Mouse (Mus musculus) liver, embryonic 12.5 days (tissue): Measurements from ENCODE around the gene Aqp5. TPM values are rescaled to one million over a fixed set of nuclear protein-coding genes. Genes with fewer than 3 reads are reported as not detected.

ENCODE experiments used
- ATAC-seq: fragments of 200-750 bp; cut with Nextera tagmentation; 2 replicates; pipeline ENCODE4 v1.8.0; 2017; ENCODE audit warnings: moderate number of reproducible peaks, mild to moderate bottlenecking, moderate library complexity
- H3K27ac ChIP-seq: fragments of 300-500 bp; sonication (generic); 2 replicates; pipeline ENCODE4 v1.5.1; 2016; ENCODE audit warnings: mild to moderate bottlenecking
- H3K27me3 ChIP-seq: fragments of 300-500 bp; sonication (generic); replicated peaks from 2 replicates; pipeline ENCODE4 v1.6.1; 2016; ENCODE audit warnings: mild to moderate bottlenecking, moderate library complexity
- H3K36me3 ChIP-seq: fragments of 300-500 bp; sonication (generic); 2 replicates; pipeline ENCODE4 v1.6.1; 2016; ENCODE audit warnings: mild to moderate bottlenecking, moderate library complexity
- H3K4me1 ChIP-seq: fragments of 300-500 bp; sonication (generic); 2 replicates; pipeline ENCODE4 v1.6.1; 2016
- H3K4me2 ChIP-seq: fragments of 300-500 bp; sonication (generic); 2 replicates; pipeline ENCODE4 v1.6.1; 2016; ENCODE audit warnings: mild to moderate bottlenecking, moderate library complexity
- H3K4me3 ChIP-seq: fragments of 300-500 bp; sonication (generic); 2 replicates; pipeline ENCODE4 v1.5.1; 2016; ENCODE audit warnings: mild to moderate bottlenecking, moderate library complexity
- H3K9ac ChIP-seq: fragments of 300-500 bp; sonication (generic); 2 replicates; pipeline ENCODE4 v1.6.1; 2016; ENCODE audit warnings: mild to moderate bottlenecking, moderate library complexity
- H3K9me3 ChIP-seq: fragments of 300-500 bp; sonication (generic); replicated peaks from 2 replicates; pipeline ENCODE4 v1.6.1; 2016; ENCODE audit warnings: mild to moderate bottlenecking, moderate library complexity
- WGBS: fragments of 180-500 bp; shearing (Covaris S2); methylation state at CpG from one replicate; pipeline ENCODE4 v1.1.7; 2016; ENCODE audit not compliant: insufficient replicate concordance; 5-methylcytosine and 5-hydroxymethylcytosine counted together
- polyA plus RNA-seq: library from polyadenylated mRNA; unstranded; fragments of >200 nt; fragmentation: Nextera tagmentation; extraction: Ambion mirVana; gene quantifications from 2 replicates; pipeline ENCODE4 v1.2.1, GENCODE M21; 2016

Gene Aqp5
- polyA plus RNA-seq = 0.41 and 1.2 TPM in 2 replicates

- H3K9me3 ChIP-seq = no peaks in the 10 kb centered on the region
- H3K36me3 ChIP-seq = no peaks in the 10 kb centered on the region
- WGBS = 3% methylated on average over 68 of the region's 83 CpGs
- peak within 1 kb of the TSS; percentile 51 for H3K4me2 ChIP-seq
- H3K27ac ChIP-seq = no peak within 1 kb of the TSS
- peaks cover 100% of the 10 kb centered on the region for H3K27me3 ChIP-seq
- no peak for ATAC-seq
- no peaks in the 10 kb centered on the region; the same call in 1 of the 2 replicates for H3K4me1 ChIP-seq
- no peak within 1 kb of the TSS for H3K9ac ChIP-seq
- peak within 1 kb of the TSS; percentile 32 for H3K4me3 ChIP-seq
Observed at GRCm38 (mm10) chr15:99590429-99591084, at the start of gene Aqp5. Aqp5 (plus strand) TSS chr15:99590782.

GRCm38 (mm10) chr15:99544047-99544446 is 46.5 kb upstream of the Aqp5 start:
- Histone ChIP-seq H3K4me1 (no peaks in the 10 kb centered on the region), H3K9ac (no peak overlapping the region), H3K9me3 (no peaks in the 10 kb centered on the region), H3K27me3 (peaks cover 26% of the 10 kb centered on the region), H3K36me3 (no peaks in the 10 kb centered on the region), H3K27ac (no peak overlapping the region), H3K4me3 (no peak overlapping the region), H3K4me2 (no peak overlapping the region)
- WGBS = 39% methylated on average over 7 of the region's 7 CpGs
- ATAC-seq = no peak

- 75% methylated on average over 11 of the region's 11 CpGs for WGBS
- H3K4me3 ChIP-seq = no peak overlapping the region
- H3K9ac ChIP-seq = no peak overlapping the region
- no peak for ATAC-seq
- H3K27ac ChIP-seq = no peak overlapping the region
- no peak overlapping the region for H3K4me2 ChIP-seq
- H3K36me3 ChIP-seq = no peaks in the 10 kb centered on the region
- no peaks in the 10 kb centered on the region for H3K9me3 ChIP-seq
- no peaks in the 10 kb centered on the region for H3K4me1 ChIP-seq
- peaks cover 31% of the 10 kb centered on the region for H3K27me3 ChIP-seq
Observed at GRCm38 (mm10) chr15:99546596-99546995, 44.0 kb upstream of the Aqp5 start.

GRCm38 (mm10) chr15:99547732-99548131 is 42.9 kb upstream of the Aqp5 start:
- peaks cover 31% of the 10 kb centered on the region for H3K27me3 ChIP-seq
- no peaks in the 10 kb centered on the region for H3K9me3 ChIP-seq
- no peak overlapping the region for H3K4me3 ChIP-seq
- no peaks in the 10 kb centered on the region for H3K4me1 ChIP-seq
- H3K4me2 ChIP-seq = no peak overlapping the region
- ATAC-seq = no peak
- H3K36me3 ChIP-seq = no peaks in the 10 kb centered on the region
- H3K9ac ChIP-seq = no peak overlapping the region
- H3K27ac ChIP-seq = no peak overlapping the region
- 61% methylated on average over 6 of the region's 6 CpGs for WGBS

- Histone ChIP-seq H3K36me3 (no peaks in the 10 kb centered on the region), H3K27me3 (peaks cover 12% of the 10 kb centered on the region), H3K27ac (no peak overlapping the region), H3K4me3 (no peak overlapping the region), H3K4me1 (no peaks in the 10 kb centered on the region), H3K9me3 (no peaks in the 10 kb centered on the region), H3K4me2 (no peak overlapping the region), H3K9ac (no peak overlapping the region)
- 51% methylated on average over 2 of the region's 2 CpGs for WGBS
- no peak for ATAC-seq
Observed at GRCm38 (mm10) chr15:99549901-99550300, 40.7 kb upstream of the Aqp5 start.

GRCm38 (mm10) chr15:99553767-99554166 is 36.8 kb upstream of the Aqp5 start:
- 70% methylated on average over 6 of the region's 6 CpGs for WGBS
- Histone ChIP-seq H3K27me3 (peaks cover 13% of the 10 kb centered on the region), H3K4me2 (no peak overlapping the region), H3K9ac (no peak overlapping the region), H3K9me3 (no peaks in the 10 kb centered on the region), H3K36me3 (no peaks in the 10 kb centered on the region), H3K27ac (no peak overlapping the region), H3K4me1 (no peaks in the 10 kb centered on the region), H3K4me3 (no peak overlapping the region)
- no peak for ATAC-seq

GRCm38 (mm10) chr15:99558947-99559346 is 31.6 kb upstream of the Aqp5 start:
- H3K4me2 ChIP-seq = no peak overlapping the region
- no peak for ATAC-seq
- H3K4me3 ChIP-seq = no peak overlapping the region
- H3K27me3 ChIP-seq = peaks cover 21% of the 10 kb centered on the region
- H3K9ac ChIP-seq = no peak overlapping the region
- H3K9me3 ChIP-seq = no peaks in the 10 kb centered on the region
- no peaks in the 10 kb centered on the region for H3K36me3 ChIP-seq
- WGBS = 63% methylated on average over 1 of the region's 1 CpGs
- no peak overlapping the region for H3K27ac ChIP-seq
- H3K4me1 ChIP-seq = no peaks in the 10 kb centered on the region

GRCm38 (mm10) chr15:99560246-99560645 is 30.3 kb upstream of the Aqp5 start:
- peaks cover 23% of the 10 kb centered on the region for H3K27me3 ChIP-seq
- 56% methylated on average over 10 of the region's 10 CpGs for WGBS

GRCm38 (mm10) chr15:99567371-99567770 is 23.2 kb upstream of the Aqp5 start:
- no peaks in the 10 kb centered on the region for H3K36me3 ChIP-seq
- no peaks in the 10 kb centered on the region for H3K9me3 ChIP-seq
- no peak overlapping the region for H3K27ac ChIP-seq
- no peak overlapping the region for H3K4me2 ChIP-seq
- no peak overlapping the region for H3K9ac ChIP-seq
- WGBS = 65% methylated on average over 4 of the region's 4 CpGs
- no peak overlapping the region for H3K4me3 ChIP-seq
- H3K27me3 ChIP-seq = peaks cover 14% of the 10 kb centered on the region
- H3K4me1 ChIP-seq = no peaks in the 10 kb centered on the region
- no peak for ATAC-seq

More at GRCm38 (mm10) chr15:99560246-99560645, 30.3 kb upstream of the Aqp5 start:
- H3K4me1 ChIP-seq = no peaks in the 10 kb centered on the region
- H3K4me2 ChIP-seq = no peak overlapping the region
- H3K4me3 ChIP-seq = no peak overlapping the region
- H3K27ac ChIP-seq = no peak overlapping the region
- no peak overlapping the region for H3K9ac ChIP-seq
- ATAC-seq = no peak
- no peaks in the 10 kb centered on the region for H3K36me3 ChIP-seq
- no peaks in the 10 kb centered on the region for H3K9me3 ChIP-seq

- no peaks in the 10 kb centered on the region for H3K4me1 ChIP-seq
- peaks cover 18% of the 10 kb centered on the region for H3K27me3 ChIP-seq
- no peak for ATAC-seq
- no peak overlapping the region for H3K4me3 ChIP-seq
- no peak overlapping the region for H3K9ac ChIP-seq
- no peaks in the 10 kb centered on the region for H3K9me3 ChIP-seq
- WGBS = 48% methylated on average over 6 of the region's 6 CpGs
- H3K4me2 ChIP-seq = no peak overlapping the region
- no peaks in the 10 kb centered on the region for H3K36me3 ChIP-seq
- H3K27ac ChIP-seq = no peak overlapping the region
Observed at GRCm38 (mm10) chr15:99568682-99569081, 21.9 kb upstream of the Aqp5 start.

GRCm38 (mm10) chr15:99569123-99569522 is 21.5 kb upstream of the Aqp5 start:
- H3K36me3 ChIP-seq = no peaks in the 10 kb centered on the region
- no peak overlapping the region for H3K4me2 ChIP-seq
- no peak overlapping the region for H3K4me3 ChIP-seq
- H3K27me3 ChIP-seq = peaks cover 19% of the 10 kb centered on the region
- no peak overlapping the region for H3K9ac ChIP-seq
- no peak overlapping the region for H3K27ac ChIP-seq
- WGBS = 69% methylated on average over 10 of the region's 10 CpGs
- no peaks in the 10 kb centered on the region for H3K9me3 ChIP-seq
- no peak for ATAC-seq
- H3K4me1 ChIP-seq = no peaks in the 10 kb centered on the region

- H3K27ac ChIP-seq = no peak within 1 kb of the TSS
- H3K9ac ChIP-seq = no peak within 1 kb of the TSS
- no peak for ATAC-seq
- H3K27me3 ChIP-seq = peaks cover 90% of the 10 kb centered on the region
- no peak within 1 kb of the TSS for H3K4me3 ChIP-seq
- no peaks in the 10 kb centered on the region for H3K9me3 ChIP-seq
- 68% methylated on average over 26 of the region's 26 CpGs for WGBS
- H3K36me3 ChIP-seq = no peaks in the 10 kb centered on the region
- H3K4me1 ChIP-seq = peaks cover under 1% of the 10 kb centered on the region; the same call in 1 of the 2 replicates
- H3K4me2 ChIP-seq = no peak within 1 kb of the TSS
Observed at GRCm38 (mm10) chr15:99578802-99579485, 11.6 kb upstream of the Aqp5 start, which contains the start of gene Aqp2. Aqp2 (plus strand) TSS chr15:99579055.
